Mouse (Mus musculus) embryonic facial prominence, embryonic 11.5 days (tissue): ENCODE measurements at regions not wholly inside any gene's neighbourhood (a gene's known extent, or its start where the extent isn't known, plus 50 kb on each side); places are given as distances from the start of the nearest gene placed in this dataset.

ENCODE experiments used
- ATAC-seq: fragments of 200-750 bp; cut with Nextera tagmentation; replicated peaks from 2 replicates; pipeline ENCODE4 v1.8.0; 2017; ENCODE audit warnings: low read depth; ENCODE audit not compliant: insufficient number of reproducible peaks, low FRiP score, low TSS enrichment
- DNase-seq: peaks from one replicate; pipeline ENCODE4 v3.0.0-alpha.2; 2015; ENCODE audit warnings: low spot score
- H3K27ac ChIP-seq: fragments of 300-500 bp; sonication (generic); replicated peaks from 2 replicates; pipeline ENCODE4 v1.5.1; 2014; ENCODE audit warnings: mild to moderate bottlenecking, low read depth, low read length, control low read depth
- H3K27me3 ChIP-seq: fragments of 300-500 bp; sonication (generic); 2 replicates; pipeline ENCODE4 v1.6.1; 2014; ENCODE audit warnings: mild to moderate bottlenecking, low read length, moderate library complexity, mixed read lengths; ENCODE audit not compliant: control insufficient read depth, insufficient read depth
- H3K36me3 ChIP-seq: fragments of 300-500 bp; sonication (generic); replicated peaks from 2 replicates; pipeline ENCODE4 v1.6.1; 2014; ENCODE audit warnings: low read depth, mild to moderate bottlenecking, low read length, moderate library complexity, mixed read lengths; ENCODE audit not compliant: control insufficient read depth, insufficient read depth
- H3K4me1 ChIP-seq: fragments of 300-500 bp; sonication (generic); 2 replicates; pipeline ENCODE4 v1.6.1; 2014; ENCODE audit warnings: low read length, mixed read lengths; ENCODE audit not compliant: control insufficient read depth, insufficient read depth
- H3K4me2 ChIP-seq: fragments of 300-500 bp; sonication (generic); 2 replicates; pipeline ENCODE4 v1.6.1; 2014; ENCODE audit warnings: low read depth, mild to moderate bottlenecking, control low read depth, low read length, moderate library complexity
- H3K4me3 ChIP-seq: fragments of 300-500 bp; sonication (generic); 2 replicates; pipeline ENCODE4 v1.5.1; 2014; ENCODE audit warnings: low read depth, low read length, control low read depth
- H3K9ac ChIP-seq: fragments of 300-500 bp; sonication (generic); replicated peaks from 2 replicates; pipeline ENCODE4 v1.6.1; 2014; ENCODE audit warnings: mild to moderate bottlenecking, control low read depth, low read length
- H3K9me3 ChIP-seq: fragments of 300-500 bp; sonication (generic); replicated peaks from 2 replicates; pipeline ENCODE4 v1.6.1; 2016; ENCODE audit warnings: mild to moderate bottlenecking, low read length, inconsistent platforms, mixed read lengths; ENCODE audit not compliant: control insufficient read depth
- WGBS: fragments of 180-500 bp; shearing (Covaris S2); extraction: QIAGEN DNeasy Blood & Tissue Kit; methylation state at CpG from one replicate; pipeline ENCODE4 v1.1.7; 2014; 5-methylcytosine and 5-hydroxymethylcytosine counted together

DNA sequence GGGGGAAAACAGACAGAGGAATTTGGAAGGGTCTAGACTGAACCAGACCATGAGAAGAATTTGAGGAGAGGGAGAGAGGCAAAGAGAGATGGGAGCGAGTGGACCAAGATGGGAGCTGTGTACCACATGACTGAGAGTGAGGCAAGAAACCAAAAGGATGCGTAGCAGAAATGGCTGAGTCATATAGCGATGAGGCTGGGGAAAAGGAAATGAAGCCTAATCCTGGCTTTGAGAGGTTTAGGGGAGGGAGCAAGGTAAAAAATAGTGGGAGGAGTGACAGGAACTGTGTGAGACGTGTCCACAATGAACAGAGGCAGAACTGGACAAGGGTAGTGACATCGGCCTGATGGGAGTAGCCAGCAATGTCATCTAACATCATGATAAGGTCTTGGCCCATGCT, 140.1 kb upstream of the Ednrb start:
- ATAC-seq = no peak
- H3K36me3 ChIP-seq = no peaks in the 10 kb centered on the region
- no peak overlapping the region for H3K9ac ChIP-seq
- no peak overlapping the region for H3K27ac ChIP-seq
- WGBS = 87% methylated on average over 5 of the region's 5 CpGs
- H3K27me3 ChIP-seq = no peaks in the 10 kb centered on the region
- H3K4me2 ChIP-seq = no peak overlapping the region
- no peaks in the 10 kb centered on the region for H3K9me3 ChIP-seq
- H3K4me1 ChIP-seq = no peaks in the 10 kb centered on the region
- no peak overlapping the region for H3K4me3 ChIP-seq
- DNase-seq = no peak

DNA sequence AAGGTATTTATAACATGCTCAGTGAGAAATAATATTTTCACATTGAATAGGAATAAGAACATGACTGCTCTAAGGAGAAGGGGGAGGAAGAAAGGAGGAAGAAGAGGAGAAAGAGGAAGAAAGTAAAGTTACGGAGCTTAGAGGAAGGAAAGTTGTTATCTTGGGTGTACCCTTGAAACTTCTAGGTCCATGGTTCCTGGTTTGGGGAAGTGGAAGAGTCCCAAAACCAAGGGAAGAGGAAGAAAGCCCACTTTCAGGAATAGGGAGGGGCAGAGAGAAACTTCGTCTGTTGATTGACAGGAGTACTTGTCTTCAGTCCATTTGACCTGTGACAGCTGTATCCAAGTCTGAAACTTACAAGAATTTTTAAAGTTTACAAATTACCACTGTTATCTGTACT, 134.6 kb upstream of the Ednrb start:
- DNase-seq = no peak

GRCm38 (mm10) chr14:103977769-103978168, 133.6 kb upstream of the Ednrb start:
- Histone ChIP-seq H3K9me3 (no peaks in the 10 kb centered on the region), H3K36me3 (no peaks in the 10 kb centered on the region), H3K4me2 (no peak overlapping the region), H3K4me3 (no peak overlapping the region), H3K27ac (no peak overlapping the region), H3K27me3 (no peaks in the 10 kb centered on the region), H3K9ac (no peak overlapping the region), H3K4me1 (no peaks in the 10 kb centered on the region)
- no peak for ATAC-seq
- DNase-seq = no peak
- 50% methylated on average over 2 of the region's 2 CpGs for WGBS

More for the DNA sequence above, 134.6 kb upstream of the Ednrb start:
- Histone ChIP-seq H3K4me3 (no peak overlapping the region), H3K4me1 (no peaks in the 10 kb centered on the region), H3K27me3 (no peaks in the 10 kb centered on the region), H3K9ac (no peak overlapping the region), H3K36me3 (no peaks in the 10 kb centered on the region), H3K9me3 (no peaks in the 10 kb centered on the region), H3K27ac (no peak overlapping the region), H3K4me2 (no peak overlapping the region)
- 85% methylated on average over 2 of the region's 2 CpGs for WGBS
- ATAC-seq = no peak

- H3K9ac ChIP-seq = no peak overlapping the region
- no peaks in the 10 kb centered on the region for H3K9me3 ChIP-seq
- H3K4me1 ChIP-seq = no peaks in the 10 kb centered on the region
- ATAC-seq (no peak), DNase-seq (no peak)
- no peak overlapping the region for H3K27ac ChIP-seq
- H3K27me3 ChIP-seq = no peaks in the 10 kb centered on the region
- 82% methylated on average over 4 of the region's 4 CpGs for WGBS
- no peak overlapping the region for H3K4me2 ChIP-seq
- H3K36me3 ChIP-seq = no peaks in the 10 kb centered on the region
- H3K4me3 ChIP-seq = no peak overlapping the region
Measured at GRCm38 (mm10) chr14:103973955-103974354, 129.8 kb upstream of the Ednrb start.

GRCm38 (mm10) chr14:103973111-103973510, 128.9 kb upstream of the Ednrb start:
- Histone ChIP-seq H3K36me3 (no peaks in the 10 kb centered on the region), H3K4me1 (no peaks in the 10 kb centered on the region), H3K4me3 (no peak overlapping the region), H3K9ac (no peak overlapping the region), H3K27ac (no peak overlapping the region), H3K9me3 (no peaks in the 10 kb centered on the region), H3K27me3 (no peaks in the 10 kb centered on the region), H3K4me2 (no peak overlapping the region)
- DNase-seq (no peak), ATAC-seq (no peak)
- 86% methylated on average over 7 of the region's 7 CpGs for WGBS

DNA sequence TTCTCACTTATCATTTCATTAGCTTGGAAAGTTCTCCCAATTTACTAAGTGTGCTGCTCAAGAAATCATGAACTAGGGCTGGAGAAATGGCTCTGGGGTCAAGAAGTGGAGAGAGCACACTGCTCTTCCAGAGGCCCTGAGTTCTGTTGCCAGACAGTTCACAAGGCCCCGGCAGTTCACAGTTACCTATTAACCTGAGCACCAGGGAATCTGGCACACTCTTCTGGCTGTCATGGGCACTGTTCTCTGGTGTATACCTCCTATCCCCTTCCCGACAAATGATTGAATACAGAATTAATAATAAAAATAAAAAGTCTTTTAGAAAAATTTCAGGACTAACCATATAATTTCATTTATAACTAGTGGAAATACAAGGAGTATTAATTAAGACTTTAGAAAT, 125.1 kb upstream of the Ednrb start:
- H3K27me3 ChIP-seq = no peaks in the 10 kb centered on the region
- no peak overlapping the region for H3K9ac ChIP-seq
- H3K9me3 ChIP-seq = no peaks in the 10 kb centered on the region
- H3K4me2 ChIP-seq = no peak overlapping the region
- H3K4me1 ChIP-seq = no peaks in the 10 kb centered on the region
- ATAC-seq (no peak), DNase-seq (no peak)
- no peak overlapping the region for H3K4me3 ChIP-seq
- no peak overlapping the region for H3K27ac ChIP-seq
- WGBS = 78% methylated on average over 2 of the region's 2 CpGs
- no peaks in the 10 kb centered on the region for H3K36me3 ChIP-seq

GRCm38 (mm10) chr14:103966293-103966692, 122.1 kb upstream of the Ednrb start:
- H3K4me2 ChIP-seq = no peak overlapping the region
- no peaks in the 10 kb centered on the region for H3K27me3 ChIP-seq
- 43% methylated on average over 2 of the region's 2 CpGs for WGBS
- H3K9ac ChIP-seq = no peak overlapping the region
- ATAC-seq = no peak
- H3K4me3 ChIP-seq = no peak overlapping the region
- DNase-seq = no peak
- no peak overlapping the region for H3K27ac ChIP-seq
- H3K9me3 ChIP-seq = no peaks in the 10 kb centered on the region
- no peaks in the 10 kb centered on the region for H3K36me3 ChIP-seq
- no peaks in the 10 kb centered on the region for H3K4me1 ChIP-seq

DNA sequence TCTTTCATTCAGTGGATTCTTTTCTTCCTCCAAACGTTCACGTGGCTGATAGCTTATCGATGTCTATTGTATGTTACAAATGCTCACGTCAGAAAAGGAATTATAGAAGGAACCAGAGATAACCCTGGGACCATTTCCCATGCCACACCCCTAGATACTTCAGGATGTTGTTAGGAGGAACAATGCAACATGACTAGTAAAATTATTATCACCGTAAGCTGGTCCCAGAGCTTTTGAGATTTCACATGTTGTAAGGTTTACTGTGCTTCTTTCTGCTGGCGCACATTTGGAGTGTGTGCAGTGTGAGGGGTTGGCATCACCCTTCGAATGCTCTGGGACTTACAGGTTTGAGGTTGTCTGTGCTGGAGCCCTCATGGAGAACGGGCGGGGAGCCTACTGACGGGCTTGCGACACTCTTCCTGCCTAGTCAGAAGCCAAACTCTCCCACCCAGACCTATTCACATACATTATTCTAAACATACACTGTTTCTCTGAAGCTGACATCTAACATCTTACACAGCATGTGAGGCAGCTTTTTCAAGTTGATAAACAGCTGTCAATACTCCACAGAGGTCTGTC, 118.2 kb upstream of the Ednrb start:
- H3K9me3 ChIP-seq = no peaks in the 10 kb centered on the region
- H3K9ac ChIP-seq = no peak overlapping the region
- H3K36me3 ChIP-seq = no peaks in the 10 kb centered on the region
- DNase-seq (no peak), ATAC-seq (no peak)
- H3K27me3 ChIP-seq = no peaks in the 10 kb centered on the region
- 85% methylated on average over 11 of the region's 11 CpGs for WGBS
- no peaks in the 10 kb centered on the region for H3K4me1 ChIP-seq
- H3K4me2 ChIP-seq = no peak overlapping the region
- no peak overlapping the region for H3K4me3 ChIP-seq
- no peak overlapping the region for H3K27ac ChIP-seq
